Mouse (Mus musculus) heart, embryonic 13.5 days (tissue): ENCODE results near the gene Dhrs7. TPM values are rescaled to one million over a fixed set of nuclear protein-coding genes. Genes with fewer than 3 reads are reported as not detected.
"Not testable (repeated sequence)": the region's sequence is repeated elsewhere in the genome, so short reads cannot be mapped to it uniquely, and the experiment has no call there.

ENCODE experiments used
- ATAC-seq: fragments of 200-750 bp; cut with Nextera tagmentation; 2 replicates; pipeline ENCODE4 v1.8.0; 2017; ENCODE audit warnings: moderate TSS enrichment; ENCODE audit not compliant: insufficient number of reproducible peaks, low FRiP score, low TSS enrichment; ENCODE audit errors: extremely low read depth
- H3K27ac ChIP-seq: fragments of 300-500 bp; sonication (generic); replicated peaks from 2 replicates; pipeline ENCODE4 v1.5.1; 2015; ENCODE audit warnings: moderate library complexity, mild to moderate bottlenecking, inconsistent platforms
- H3K27me3 ChIP-seq: fragments of 300-500 bp; sonication (generic); replicated peaks from 2 replicates; pipeline ENCODE4 v1.6.1; 2015; ENCODE audit warnings: mild to moderate bottlenecking, inconsistent platforms
- H3K36me3 ChIP-seq: fragments of 300-500 bp; sonication (generic); 2 replicates; pipeline ENCODE4 v1.6.1; 2015; ENCODE audit warnings: mild to moderate bottlenecking, inconsistent platforms
- H3K4me1 ChIP-seq: fragments of 300-500 bp; sonication (generic); 2 replicates; pipeline ENCODE4 v1.6.1; 2015; ENCODE audit warnings: inconsistent platforms
- H3K4me2 ChIP-seq: fragments of 300-500 bp; sonication (generic); 2 replicates; pipeline ENCODE4 v1.6.1; 2015; ENCODE audit warnings: inconsistent platforms, mild to moderate bottlenecking, moderate library complexity
- H3K4me3 ChIP-seq: fragments of 300-500 bp; sonication (generic); 2 replicates; pipeline ENCODE4 v1.5.1; 2015; ENCODE audit warnings: moderate library complexity, mild to moderate bottlenecking, inconsistent platforms
- H3K9ac ChIP-seq: fragments of 300-500 bp; sonication (generic); 2 replicates; pipeline ENCODE4 v1.6.1; 2015; ENCODE audit warnings: inconsistent platforms, mild to moderate bottlenecking, moderate library complexity
- H3K9me3 ChIP-seq: fragments of 300-500 bp; sonication (generic); 2 replicates; pipeline ENCODE4 v1.6.1; 2016; ENCODE audit warnings: inconsistent platforms
- WGBS: fragments of 180-500 bp; shearing (Covaris S2); methylation state at CpG from one replicate; pipeline ENCODE4 v1.1.7; 2015; ENCODE audit warnings: mixed read lengths; 5-methylcytosine and 5-hydroxymethylcytosine counted together
- polyA plus RNA-seq: library from polyadenylated mRNA; unstranded; fragments of >200 nt; fragmentation: Nextera tagmentation; extraction: Ambion mirVana; gene quantifications from 2 replicates; pipeline ENCODE4 v1.2.1, GENCODE M21; 2015

Gene Dhrs7
- 53.1 and 58.7 TPM in 2 replicates for polyA plus RNA-seq

GRCm38 (mm10) chr12:72664735-72665337 lies at the start of gene Dhrs7:
Dhrs7 (minus strand) TSS chr12:72664909.
- Histone ChIP-seq H3K9ac (peak within 1 kb of the TSS; percentile 89), H3K9me3 (no peaks in the 10 kb centered on the region)
- under 1% methylated on average over 33 of the region's 33 CpGs for WGBS

GRCm38 (mm10) chr12:72709981-72710380 lies 45.3 kb upstream of the Dhrs7 start:
- Histone ChIP-seq H3K9ac (no peak overlapping the region), H3K27me3 (no peaks in the 10 kb centered on the region), H3K4me3 (no peak overlapping the region), H3K9me3 (no peaks in the 10 kb centered on the region), H3K27ac (no peak overlapping the region), H3K4me1 (no peaks in the 10 kb centered on the region), H3K36me3 (no peaks in the 10 kb centered on the region), H3K4me2 (no peak overlapping the region)
- 92% methylated on average over 3 of the region's 3 CpGs for WGBS
- ATAC-seq, result no peak

More at GRCm38 (mm10) chr12:72664735-72665337, at the start of gene Dhrs7:
- Histone ChIP-seq H3K36me3 (no peaks in the 10 kb centered on the region), H3K4me3 (peak within 1 kb of the TSS; percentile 79), H3K4me1 (peaks cover 32% of the 10 kb centered on the region), H3K27ac (peak within 1 kb of the TSS; percentile 94), H3K27me3 (no peaks in the 10 kb centered on the region), H3K4me2 (peak within 1 kb of the TSS; percentile 88)
- peak; percentile 89 for ATAC-seq

- H3K4me2 ChIP-seq, result no peak overlapping the region
- no peak overlapping the region for H3K4me3 ChIP-seq
- no peaks in the 10 kb centered on the region for H3K36me3 ChIP-seq
- 81% methylated on average over 4 of the region's 4 CpGs for WGBS
- H3K4me1 ChIP-seq, result no peaks in the 10 kb centered on the region
- no peak for ATAC-seq
- no peaks in the 10 kb centered on the region for H3K9me3 ChIP-seq
- no peak overlapping the region for H3K27ac ChIP-seq
- no peaks in the 10 kb centered on the region for H3K27me3 ChIP-seq
- H3K9ac ChIP-seq, result no peak overlapping the region
Measured at GRCm38 (mm10) chr12:72704068-72704467, 39.4 kb upstream of the Dhrs7 start.

GRCm38 (mm10) chr12:72700013-72700412 lies 35.3 kb upstream of the Dhrs7 start:
- ATAC-seq, result no peak

GRCm38 (mm10) chr12:72694901-72695463 lies 30.3 kb upstream of the Dhrs7 start:
- H3K9me3 ChIP-seq, result no peaks in the 10 kb centered on the region
- H3K27ac ChIP-seq, result no peak overlapping the region
- peaks cover 6% of the 10 kb centered on the region; the same call in 1 of the 2 replicates for H3K4me1 ChIP-seq
- ATAC-seq, result no peak
- peak overlapping the region; percentile 29; the same call in 1 of the 2 replicates for H3K9ac ChIP-seq
- WGBS, result 27% methylated on average over 9 of the region's 9 CpGs
- no peaks in the 10 kb centered on the region for H3K27me3 ChIP-seq
- H3K4me3 ChIP-seq, result no peak overlapping the region
- peak overlapping the region; percentile 53 for H3K4me2 ChIP-seq
- H3K36me3 ChIP-seq, result no peaks in the 10 kb centered on the region

More at GRCm38 (mm10) chr12:72700013-72700412, 35.3 kb upstream of the Dhrs7 start:
- 52% methylated on average over 1 of the region's 1 CpGs for WGBS
- no peaks in the 10 kb centered on the region for H3K36me3 ChIP-seq
- H3K4me2 ChIP-seq, result no peak overlapping the region
- no peaks in the 10 kb centered on the region for H3K9me3 ChIP-seq
- no peak overlapping the region for H3K27ac ChIP-seq
- H3K27me3 ChIP-seq, result no peaks in the 10 kb centered on the region
- H3K9ac ChIP-seq, result no peak overlapping the region
- no peak overlapping the region for H3K4me3 ChIP-seq
- H3K4me1 ChIP-seq, result no peaks in the 10 kb centered on the region

- Histone ChIP-seq H3K4me2 (peak overlapping the region; percentile 13; the same call in 1 of the 2 replicates), H3K4me3 (no peak overlapping the region), H3K4me1 (peaks cover 6% of the 10 kb centered on the region; the same call in 1 of the 2 replicates), H3K27ac (no peak overlapping the region), H3K9me3 (no peaks in the 10 kb centered on the region), H3K27me3 (no peaks in the 10 kb centered on the region), H3K9ac (no peak overlapping the region), H3K36me3 (no peaks in the 10 kb centered on the region)
- no peak for ATAC-seq
- 62% methylated on average over 12 of the region's 12 CpGs for WGBS
Measured at GRCm38 (mm10) chr12:72694438-72694837, 29.7 kb upstream of the Dhrs7 start.

- WGBS, result 33% methylated on average over 6 of the region's 6 CpGs
- Histone ChIP-seq H3K9me3 (no peaks in the 10 kb centered on the region), H3K27me3 (no peaks in the 10 kb centered on the region), H3K9ac (no peak overlapping the region), H3K4me1 (peaks cover 6% of the 10 kb centered on the region; the same call in 1 of the 2 replicates), H3K4me3 (no peak overlapping the region), H3K4me2 (peak overlapping the region; percentile 13; the same call in 1 of the 2 replicates), H3K27ac (no peak overlapping the region), H3K36me3 (no peaks in the 10 kb centered on the region)
- no peak for ATAC-seq
Measured at GRCm38 (mm10) chr12:72693895-72694294, 29.2 kb upstream of the Dhrs7 start.

GRCm38 (mm10) chr12:72688281-72688680 lies 23.6 kb upstream of the Dhrs7 start:
- ATAC-seq, H3K4me2 ChIP-seq, H3K27ac ChIP-seq, H3K9me3 ChIP-seq, H3K36me3 ChIP-seq, H3K9ac ChIP-seq, H3K4me3 ChIP-seq, H3K4me1 ChIP-seq, H3K27me3 ChIP-seq: not testable (repeated sequence)
- WGBS, result 25% methylated on average over 2 of the region's 2 CpGs

GRCm38 (mm10) chr12:72687741-72688140 lies 23.0 kb upstream of the Dhrs7 start:
- not testable (repeated sequence) for ATAC-seq, H3K36me3 ChIP-seq, H3K9me3 ChIP-seq, H3K4me3 ChIP-seq, H3K27ac ChIP-seq, H3K9ac ChIP-seq, H3K27me3 ChIP-seq, H3K4me2 ChIP-seq
- H3K4me1 ChIP-seq, result peaks cover 15% of the 10 kb centered on the region
- 46% methylated on average over 6 of the region's 6 CpGs for whole genome bisulfite sequencing

- peaks cover 23% of the 10 kb centered on the region for H3K4me1 ChIP-seq
- not testable (repeated sequence) for H3K9ac ChIP-seq, H3K9me3 ChIP-seq, ATAC-seq, H3K27me3 ChIP-seq, H3K4me2 ChIP-seq, H3K27ac ChIP-seq, H3K4me3 ChIP-seq, H3K36me3 ChIP-seq
- 74% methylated on average over 4 of the region's 4 CpGs for whole genome bisulfite sequencing
Measured at GRCm38 (mm10) chr12:72686566-72686965, 21.9 kb upstream of the Dhrs7 start.

- Histone ChIP-seq H3K4me1 (peaks cover 23% of the 10 kb centered on the region), H3K27ac (no peak overlapping the region), H3K36me3 (no peaks in the 10 kb centered on the region), H3K9me3 (no peaks in the 10 kb centered on the region), H3K9ac (no peak overlapping the region), H3K4me2 (no peak overlapping the region), H3K27me3 (no peaks in the 10 kb centered on the region), H3K4me3 (no peak overlapping the region)
- ATAC-seq, result no peak
- 86% methylated on average over 3 of the region's 3 CpGs for WGBS
Measured at GRCm38 (mm10) chr12:72683612-72684011, 18.9 kb upstream of the Dhrs7 start.
